Mouse (Mus musculus): ENCODE measurements at regions not wholly inside any gene's neighbourhood (a gene's known extent, or its start where the extent isn't known, plus 50 kb on each side); places are given as distances from the start of the nearest gene placed in this dataset.

- 89% methylated on average over 4 of the region's 4 CpGs for WGBS
These were observed 133.3 kb upstream of the Rap1b start for GRCm38 (mm10) chr10:117979091-117979490.

DNA sequence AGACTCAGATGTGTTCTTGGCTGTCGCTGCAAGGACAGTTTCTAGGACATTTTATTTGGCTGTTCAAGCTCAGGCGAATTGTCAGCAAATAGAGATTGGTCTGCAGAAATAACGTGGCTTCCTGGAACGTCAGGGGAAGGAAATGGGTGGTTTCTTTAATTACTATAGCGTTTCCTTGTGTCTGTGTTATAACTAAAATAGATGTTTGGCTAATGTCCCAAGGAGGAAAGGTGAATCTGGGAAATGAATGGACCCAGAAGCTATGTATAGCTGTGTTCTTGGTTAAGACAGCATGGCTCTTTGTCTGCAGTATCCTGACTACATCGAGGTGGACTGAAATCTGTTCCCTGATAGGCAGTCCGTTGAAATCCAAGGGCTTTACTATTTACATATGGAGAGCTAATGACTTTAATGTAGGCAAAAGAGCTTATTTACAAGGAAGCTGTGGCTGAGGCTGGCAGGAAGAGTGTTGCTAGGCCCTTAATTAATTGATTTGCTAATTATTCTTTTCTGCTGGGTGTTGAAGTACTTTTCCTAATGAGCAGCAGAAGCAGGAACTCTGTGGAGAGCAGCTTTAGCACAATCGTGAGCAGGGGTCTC, 136.9 kb upstream of the Rap1b start:
- peak; percentile 17 for DNase-seq (ENCODE audit: extremely low read depth, low read depth, low spot score)

More at GRCm38 (mm10) chr10:117979091-117979490, 133.3 kb upstream of the Rap1b start:
- no peaks in the 10 kb centered on the region; the same call in 1 of the 2 replicates for H3K4me1 ChIP-seq (ENCODE audit: control insufficient read depth, insufficient read depth, low read length)
- DNase-seq (ENCODE audit: extremely low read depth, low read depth, low spot score): no peak
- TF ChIP-seq CTCF (IDR thresholded peaks at IDR 0.05; ENCODE audit: low read depth, low read length): no peak
- TF ChIP-seq POLR2A (IDR thresholded peaks at IDR 0.05; ENCODE audit: extremely low read depth, insufficient read depth, low read length): no peak
- no peaks in the 10 kb centered on the region for H3K27me3 ChIP-seq (ENCODE audit: control insufficient read depth, insufficient read depth, low read length)
- H3K9ac ChIP-seq (ENCODE audit: low read depth, low read length): no peak overlapping the region
- no peaks in the 10 kb centered on the region for H3K36me3 ChIP-seq (ENCODE audit: control insufficient read depth, insufficient read depth, low read length)
- H3K4me3 ChIP-seq (ENCODE audit: insufficient read depth, low read depth, low read length): no peak overlapping the region
- no peak overlapping the region for H3K27ac ChIP-seq (replicated peaks; ENCODE audit: insufficient read depth, low read depth, low read length)
- no peaks in the 10 kb centered on the region for H3K79me2 ChIP-seq (ENCODE audit: control insufficient read depth, insufficient read depth, low read length)

DNA sequence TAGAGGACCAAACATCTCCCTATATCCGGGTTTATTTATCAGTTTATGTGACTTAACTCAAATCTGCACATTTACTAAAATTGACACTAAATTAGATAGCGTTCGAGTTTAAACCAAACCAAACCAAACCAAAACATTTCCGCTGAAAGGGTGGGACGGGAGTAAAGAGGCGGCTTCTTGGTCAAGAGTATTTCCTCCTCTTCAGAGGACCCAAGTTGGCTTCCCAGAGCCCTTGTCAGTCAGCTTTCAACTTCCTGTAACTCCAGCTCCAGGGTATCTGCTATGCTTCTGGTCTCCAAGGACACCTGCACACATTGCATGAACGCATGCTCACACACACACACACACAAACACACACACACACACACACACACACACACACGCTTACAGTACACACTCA, 137.4 kb upstream of the Rap1b start:
- Histone ChIP-seq H3K27me3 (ENCODE audit: control insufficient read depth, insufficient read depth, low read length) (no peaks in the 10 kb centered on the region), H3K79me2 (ENCODE audit: control insufficient read depth, insufficient read depth, low read length) (no peaks in the 10 kb centered on the region), H3K9ac (ENCODE audit: low read depth, low read length) (no peak overlapping the region), H3K27ac (replicated peaks; ENCODE audit: insufficient read depth, low read depth, low read length) (peak overlapping the region; percentile 81), H3K4me3 (ENCODE audit: insufficient read depth, low read depth, low read length) (no peak overlapping the region), H3K4me1 (ENCODE audit: control insufficient read depth, insufficient read depth, low read length) (no peaks in the 10 kb centered on the region; the same call in 1 of the 2 replicates), H3K36me3 (ENCODE audit: control insufficient read depth, insufficient read depth, low read length) (no peaks in the 10 kb centered on the region)
- DNase-seq (ENCODE audit: extremely low read depth, low read depth, low spot score): peak; percentile 3
- TF ChIP-seq POLR2A (IDR thresholded peaks at IDR 0.05; ENCODE audit: extremely low read depth, insufficient read depth, low read length): no peak
- no peak for TF ChIP-seq CTCF (IDR thresholded peaks at IDR 0.05; ENCODE audit: low read depth, low read length)
- WGBS: 70% methylated on average over 8 of the region's 8 CpGs

More for the DNA sequence above, 136.9 kb upstream of the Rap1b start:
- Histone ChIP-seq H3K4me1 (ENCODE audit: control insufficient read depth, insufficient read depth, low read length) (no peaks in the 10 kb centered on the region; the same call in 1 of the 2 replicates), H3K27ac (replicated peaks; ENCODE audit: insufficient read depth, low read depth, low read length) (peak overlapping the region; percentile 81), H3K36me3 (ENCODE audit: control insufficient read depth, insufficient read depth, low read length) (no peaks in the 10 kb centered on the region), H3K79me2 (ENCODE audit: control insufficient read depth, insufficient read depth, low read length) (no peaks in the 10 kb centered on the region), H3K9ac (ENCODE audit: low read depth, low read length) (no peak overlapping the region), H3K4me3 (ENCODE audit: insufficient read depth, low read depth, low read length) (no peak overlapping the region), H3K27me3 (ENCODE audit: control insufficient read depth, insufficient read depth, low read length) (no peaks in the 10 kb centered on the region)
- no peak for TF ChIP-seq POLR2A (IDR thresholded peaks at IDR 0.05; ENCODE audit: extremely low read depth, insufficient read depth, low read length)
- no peak for TF ChIP-seq CTCF (IDR thresholded peaks at IDR 0.05; ENCODE audit: low read depth, low read length)
- WGBS: 37% methylated on average over 8 of the region's 8 CpGs

- WGBS: 87% methylated on average over 15 of the region's 15 CpGs
- no peaks in the 10 kb centered on the region; the same call in 1 of the 2 replicates for H3K4me1 ChIP-seq (ENCODE audit: control insufficient read depth, insufficient read depth, low read length)
- no peaks in the 10 kb centered on the region for H3K27me3 ChIP-seq (ENCODE audit: control insufficient read depth, insufficient read depth, low read length)
- no peak for TF ChIP-seq POLR2A (IDR thresholded peaks at IDR 0.05; ENCODE audit: extremely low read depth, insufficient read depth, low read length)
- TF ChIP-seq CTCF (IDR thresholded peaks at IDR 0.05; ENCODE audit: low read depth, low read length): no peak
- no peak overlapping the region for H3K4me3 ChIP-seq (ENCODE audit: insufficient read depth, low read depth, low read length)
- DNase-seq (ENCODE audit: extremely low read depth, low read depth, low spot score): no peak
- H3K36me3 ChIP-seq (ENCODE audit: control insufficient read depth, insufficient read depth, low read length): no peaks in the 10 kb centered on the region
- H3K9ac ChIP-seq (ENCODE audit: low read depth, low read length): no peak overlapping the region
- H3K27ac ChIP-seq (replicated peaks; ENCODE audit: insufficient read depth, low read depth, low read length): no peak overlapping the region
- H3K79me2 ChIP-seq (ENCODE audit: control insufficient read depth, insufficient read depth, low read length): no peaks in the 10 kb centered on the region
These were observed 139.2 kb upstream of the Rap1b start for GRCm38 (mm10) chr10:117984784-117985602.

DNA sequence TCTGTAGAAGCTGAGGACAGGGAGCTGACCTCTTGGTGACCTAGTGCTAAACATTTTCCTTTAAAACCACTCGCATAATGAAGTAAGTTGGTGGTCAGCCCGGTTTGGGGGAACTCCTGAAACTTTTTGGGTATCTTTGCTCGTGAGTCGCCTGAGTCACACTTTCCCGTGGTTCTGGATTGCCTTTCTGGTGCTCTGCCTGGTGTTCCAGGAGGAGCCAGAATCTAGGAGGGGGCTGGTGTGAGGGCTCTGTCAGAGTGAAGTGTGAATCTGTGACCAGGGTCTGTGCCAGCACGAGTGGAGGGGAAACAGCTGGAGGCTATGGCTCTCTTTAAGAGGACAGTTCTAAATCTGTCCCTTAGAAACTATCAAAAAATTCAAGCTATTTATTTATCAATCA, 141.8 kb upstream of the Rap1b start:
- 69% methylated on average over 6 of the region's 6 CpGs for WGBS
- no peak overlapping the region for H3K27ac ChIP-seq (replicated peaks; ENCODE audit: insufficient read depth, low read depth, low read length)
- TF ChIP-seq POLR2A (IDR thresholded peaks at IDR 0.05; ENCODE audit: extremely low read depth, insufficient read depth, low read length): no peak
- TF ChIP-seq CTCF (IDR thresholded peaks at IDR 0.05; ENCODE audit: low read depth, low read length): no peak
- H3K4me3 ChIP-seq (ENCODE audit: insufficient read depth, low read depth, low read length): no peak overlapping the region
- no peak overlapping the region for H3K9ac ChIP-seq (ENCODE audit: low read depth, low read length)
- H3K36me3 ChIP-seq (ENCODE audit: control insufficient read depth, insufficient read depth, low read length): no peaks in the 10 kb centered on the region
- no peaks in the 10 kb centered on the region for H3K79me2 ChIP-seq (ENCODE audit: control insufficient read depth, insufficient read depth, low read length)
- H3K4me1 ChIP-seq (ENCODE audit: control insufficient read depth, insufficient read depth, low read length): no peaks in the 10 kb centered on the region
- H3K27me3 ChIP-seq (ENCODE audit: control insufficient read depth, insufficient read depth, low read length): no peaks in the 10 kb centered on the region
- DNase-seq (ENCODE audit: extremely low read depth, low read depth, low spot score): no peak

- 82% methylated on average over 5 of the region's 5 CpGs for WGBS
- H3K27me3 ChIP-seq (ENCODE audit: control insufficient read depth, insufficient read depth, low read length): no peaks in the 10 kb centered on the region
- TF ChIP-seq CTCF (IDR thresholded peaks at IDR 0.05; ENCODE audit: low read depth, low read length) (no peak), POLR2A (IDR thresholded peaks at IDR 0.05; ENCODE audit: extremely low read depth, insufficient read depth, low read length) (no peak)
- H3K9ac ChIP-seq (ENCODE audit: low read depth, low read length): no peak overlapping the region
- no peaks in the 10 kb centered on the region for H3K4me1 ChIP-seq (ENCODE audit: control insufficient read depth, insufficient read depth, low read length)
- no peaks in the 10 kb centered on the region for H3K79me2 ChIP-seq (ENCODE audit: control insufficient read depth, insufficient read depth, low read length)
- H3K27ac ChIP-seq (replicated peaks; ENCODE audit: insufficient read depth, low read depth, low read length): no peak overlapping the region
- H3K36me3 ChIP-seq (ENCODE audit: control insufficient read depth, insufficient read depth, low read length): no peaks in the 10 kb centered on the region
- H3K4me3 ChIP-seq (ENCODE audit: insufficient read depth, low read depth, low read length): no peak overlapping the region
- DNase-seq (ENCODE audit: extremely low read depth, low read depth, low spot score): no peak
These were observed 142.2 kb upstream of the Rap1b start for GRCm38 (mm10) chr10:117988076-117988475.
